Mouse (Mus musculus): ENCODE measurements around the gene Tmc8. TPM values are rescaled to one million over a fixed set of nuclear protein-coding genes. Genes with fewer than 3 reads are reported as not detected.

Gene Tmc8
- polyA plus RNA-seq, 1 experiment from 2014 or later, result 3.7 TPM

GRCm38 (mm10) chr11:117768725-117769682 is 12.9 kb upstream of the Tmc8 start:
- no peak overlapping the region for H3K4me3 ChIP-seq (replicated peaks; ENCODE audit: low read length)
- H3K4me2 ChIP-seq (ENCODE audit: low read depth, low read length), result no peak overlapping the region
- H3K4me1 ChIP-seq (ENCODE audit: control insufficient read depth, insufficient read depth, low read length), result no peaks in the 10 kb centered on the region; the same call in 1 of the 2 replicates
- no peak for ATAC-seq (ENCODE audit: insufficient read depth, low FRiP score)
- 70% methylated on average over 20 of the region's 20 CpGs for WGBS
- H3K27ac ChIP-seq (ENCODE audit: low read length), result peak overlapping the region; percentile 34; the same call in 1 of the 2 replicates
- H3K36me3 ChIP-seq (ENCODE audit: control insufficient read depth, insufficient read depth, low read length), result 0 out of 2 replicates have a peak, but pooled peaks cover 7% of the 10 kb centered on the region
- no peaks in the 10 kb centered on the region for H3K27me3 ChIP-seq (ENCODE audit: control insufficient read depth, insufficient read depth, low read length)
- no peak overlapping the region for H3K9ac ChIP-seq (ENCODE audit: low read length)
- H3K9me3 ChIP-seq (replicated peaks; ENCODE audit: control insufficient read depth, low read length), result no peaks in the 10 kb centered on the region

- Histone ChIP-seq H3K36me3 (ENCODE audit: control insufficient read depth, insufficient read depth, low read length) (peaks cover 3% of the 10 kb centered on the region; the same call in 1 of the 2 replicates), H3K4me2 (ENCODE audit: low read depth, low read length) (no peak overlapping the region), H3K4me1 (ENCODE audit: control insufficient read depth, insufficient read depth, low read length) (no peaks in the 10 kb centered on the region; the same call in 1 of the 2 replicates), H3K9me3 (replicated peaks; ENCODE audit: control insufficient read depth, low read length) (no peaks in the 10 kb centered on the region), H3K27ac (ENCODE audit: low read length) (0 out of 2 replicates have a peak overlapping the region, but pooled peaks have one; percentile 34), H3K27me3 (ENCODE audit: control insufficient read depth, insufficient read depth, low read length) (no peaks in the 10 kb centered on the region), H3K9ac (ENCODE audit: low read length) (no peak overlapping the region), H3K4me3 (replicated peaks; ENCODE audit: low read length) (no peak overlapping the region)
- no peak for ATAC-seq (ENCODE audit: insufficient read depth, low FRiP score)
- WGBS, result 75% methylated on average over 7 of the region's 7 CpGs
Observed at GRCm38 (mm10) chr11:117769683-117770047, 12.2 kb upstream of the Tmc8 start.

- H3K4me3 ChIP-seq (replicated peaks; ENCODE audit: low read length), result no peak overlapping the region
- ATAC-seq (ENCODE audit: insufficient read depth, low FRiP score), result no peak
- H3K27me3 ChIP-seq (ENCODE audit: control insufficient read depth, insufficient read depth, low read length), result no peaks in the 10 kb centered on the region
- no peaks in the 10 kb centered on the region; the same call in 1 of the 2 replicates for H3K4me1 ChIP-seq (ENCODE audit: control insufficient read depth, insufficient read depth, low read length)
- no peak overlapping the region for H3K4me2 ChIP-seq (ENCODE audit: low read depth, low read length)
- 77% methylated on average over 10 of the region's 10 CpGs for WGBS
- no peaks in the 10 kb centered on the region for H3K9me3 ChIP-seq (replicated peaks; ENCODE audit: control insufficient read depth, low read length)
- H3K36me3 ChIP-seq (ENCODE audit: control insufficient read depth, insufficient read depth, low read length), result no peaks in the 10 kb centered on the region; the same call in 1 of the 2 replicates
- no peak overlapping the region for H3K27ac ChIP-seq (ENCODE audit: low read length)
- no peak overlapping the region for H3K9ac ChIP-seq (ENCODE audit: low read length)
Observed at GRCm38 (mm10) chr11:117770407-117770806, 11.5 kb upstream of the Tmc8 start.

GRCm38 (mm10) chr11:117772352-117772751 is 9.5 kb upstream of the Tmc8 start:
- Histone ChIP-seq H3K4me1 (ENCODE audit: control insufficient read depth, insufficient read depth, low read length) (no peaks in the 10 kb centered on the region; the same call in 1 of the 2 replicates), H3K9ac (ENCODE audit: low read length) (no peak overlapping the region), H3K27ac (ENCODE audit: low read length) (no peak overlapping the region), H3K4me2 (ENCODE audit: low read depth, low read length) (no peak overlapping the region), H3K27me3 (ENCODE audit: control insufficient read depth, insufficient read depth, low read length) (no peaks in the 10 kb centered on the region), H3K4me3 (replicated peaks; ENCODE audit: low read length) (no peak overlapping the region), H3K36me3 (ENCODE audit: control insufficient read depth, insufficient read depth, low read length) (no peaks in the 10 kb centered on the region; the same call in 1 of the 2 replicates), H3K9me3 (replicated peaks; ENCODE audit: control insufficient read depth, low read length) (no peaks in the 10 kb centered on the region)
- no peak for ATAC-seq (ENCODE audit: insufficient read depth, low FRiP score)
- WGBS, result 91% methylated on average over 7 of the region's 7 CpGs

- no peaks in the 10 kb centered on the region for H3K27me3 ChIP-seq (ENCODE audit: control insufficient read depth, insufficient read depth, low read length)
- no peaks in the 10 kb centered on the region for H3K9me3 ChIP-seq (replicated peaks; ENCODE audit: control insufficient read depth, low read length)
- peaks cover 9% of the 10 kb centered on the region for H3K4me1 ChIP-seq (ENCODE audit: control insufficient read depth, insufficient read depth, low read length)
- H3K27ac ChIP-seq (ENCODE audit: low read length), result no peak overlapping the region
- H3K36me3 ChIP-seq (ENCODE audit: control insufficient read depth, insufficient read depth, low read length), result no peaks in the 10 kb centered on the region; the same call in 1 of the 2 replicates
- no peak overlapping the region for H3K4me2 ChIP-seq (ENCODE audit: low read depth, low read length)
- 89% methylated on average over 10 of the region's 10 CpGs for WGBS
- no peak overlapping the region for H3K4me3 ChIP-seq (replicated peaks; ENCODE audit: low read length)
- no peak overlapping the region for H3K9ac ChIP-seq (ENCODE audit: low read length)
- ATAC-seq (ENCODE audit: insufficient read depth, low FRiP score), result no peak
Observed at GRCm38 (mm10) chr11:117774925-117775324, 7.0 kb upstream of the Tmc8 start.

GRCm38 (mm10) chr11:117775540-117775939 is 6.3 kb upstream of the Tmc8 start:
- WGBS, result 89% methylated on average over 13 of the region's 13 CpGs

GRCm38 (mm10) chr11:117776085-117776792 is 5.6 kb upstream of the Tmc8 start:
- no peaks in the 10 kb centered on the region; the same call in 1 of the 2 replicates for H3K36me3 ChIP-seq (ENCODE audit: control insufficient read depth, insufficient read depth, low read length)
- no peak for ATAC-seq (ENCODE audit: insufficient read depth, low FRiP score)
- no peak overlapping the region for H3K4me2 ChIP-seq (ENCODE audit: low read depth, low read length)
- no peak overlapping the region for H3K9ac ChIP-seq (ENCODE audit: low read length)
- WGBS, result 93% methylated on average over 14 of the region's 14 CpGs
- H3K27ac ChIP-seq (ENCODE audit: low read length), result no peak overlapping the region
- H3K9me3 ChIP-seq (replicated peaks; ENCODE audit: control insufficient read depth, low read length), result no peaks in the 10 kb centered on the region
- no peaks in the 10 kb centered on the region for H3K27me3 ChIP-seq (ENCODE audit: control insufficient read depth, insufficient read depth, low read length)
- no peak overlapping the region for H3K4me3 ChIP-seq (replicated peaks; ENCODE audit: low read length)
- peaks cover 22% of the 10 kb centered on the region for H3K4me1 ChIP-seq (ENCODE audit: control insufficient read depth, insufficient read depth, low read length)

More at GRCm38 (mm10) chr11:117775540-117775939, 6.3 kb upstream of the Tmc8 start:
- Histone ChIP-seq H3K36me3 (ENCODE audit: control insufficient read depth, insufficient read depth, low read length) (no peaks in the 10 kb centered on the region; the same call in 1 of the 2 replicates), H3K27me3 (ENCODE audit: control insufficient read depth, insufficient read depth, low read length) (no peaks in the 10 kb centered on the region), H3K4me2 (ENCODE audit: low read depth, low read length) (no peak overlapping the region), H3K9me3 (replicated peaks; ENCODE audit: control insufficient read depth, low read length) (no peaks in the 10 kb centered on the region), H3K4me1 (ENCODE audit: control insufficient read depth, insufficient read depth, low read length) (peaks cover 15% of the 10 kb centered on the region), H3K9ac (ENCODE audit: low read length) (no peak overlapping the region), H3K27ac (ENCODE audit: low read length) (no peak overlapping the region), H3K4me3 (replicated peaks; ENCODE audit: low read length) (no peak overlapping the region)
- ATAC-seq (ENCODE audit: insufficient read depth, low FRiP score), result no peak

- no peak overlapping the region for H3K9ac ChIP-seq (ENCODE audit: low read length)
- 83% methylated on average over 5 of the region's 5 CpGs for WGBS
- ATAC-seq (ENCODE audit: insufficient read depth, low FRiP score), result no peak
- H3K9me3 ChIP-seq (replicated peaks; ENCODE audit: control insufficient read depth, low read length), result no peaks in the 10 kb centered on the region
- H3K36me3 ChIP-seq (ENCODE audit: control insufficient read depth, insufficient read depth, low read length), result no peaks in the 10 kb centered on the region; the same call in 1 of the 2 replicates
- H3K4me1 ChIP-seq (ENCODE audit: control insufficient read depth, insufficient read depth, low read length), result peaks cover 31% of the 10 kb centered on the region
- no peak overlapping the region for H3K27ac ChIP-seq (ENCODE audit: low read length)
- H3K27me3 ChIP-seq (ENCODE audit: control insufficient read depth, insufficient read depth, low read length), result no peaks in the 10 kb centered on the region
- H3K4me2 ChIP-seq (ENCODE audit: low read depth, low read length), result no peak overlapping the region
- no peak overlapping the region for H3K4me3 ChIP-seq (replicated peaks; ENCODE audit: low read length)
Observed at GRCm38 (mm10) chr11:117777111-117777510, 4.8 kb upstream of the Tmc8 start.

All from stomach, embryonic 16.5 days (tissue).